Mouse (Mus musculus): Measurements from ENCODE around the gene Tagap.
A peak's percentile ranks its signal among the peaks of the same experiment; 100 is the strongest.

Gene Tagap

DNA sequence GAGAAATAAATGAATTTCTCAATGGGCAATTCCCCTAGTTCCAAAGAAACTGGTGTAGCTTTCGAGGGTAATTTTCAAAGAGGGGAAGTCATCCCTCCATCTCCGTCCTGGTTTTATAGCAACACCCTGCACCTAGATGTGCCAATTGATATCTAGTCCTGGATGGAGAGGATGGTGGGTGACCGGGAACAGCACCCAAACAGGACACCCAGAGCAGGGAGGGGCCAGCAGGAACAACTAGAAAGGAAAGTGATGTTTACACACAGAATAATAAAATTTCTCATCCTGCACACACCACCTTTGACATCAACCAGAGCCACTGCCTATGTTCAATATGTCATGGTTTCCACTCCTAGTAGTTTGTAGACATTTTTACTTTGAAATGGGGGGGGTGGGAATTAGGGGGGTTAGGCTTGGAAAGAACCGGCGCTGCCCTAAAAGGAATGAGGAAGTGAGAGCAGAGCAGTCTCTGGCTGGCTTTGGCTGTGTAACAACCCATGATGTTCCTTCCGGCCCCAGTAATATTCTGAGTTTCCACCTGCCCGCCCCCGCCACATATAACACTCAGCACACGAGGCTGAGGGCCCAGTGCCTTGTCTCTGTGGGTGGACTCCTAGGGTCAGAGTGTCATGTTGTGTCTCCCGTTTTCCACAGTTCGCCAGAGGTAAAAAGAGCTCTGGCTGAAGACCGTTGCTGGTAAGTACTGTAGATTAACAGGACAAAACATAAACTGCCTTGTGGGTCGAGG lies at the start of gene Tagap:
TSS of gene Tagap (plus strand) at position 588 of the 748 bp plus-strand sequence.
- no peak for DNase-seq (ENCODE audit: low spot score in 2 of 2)

DNA sequence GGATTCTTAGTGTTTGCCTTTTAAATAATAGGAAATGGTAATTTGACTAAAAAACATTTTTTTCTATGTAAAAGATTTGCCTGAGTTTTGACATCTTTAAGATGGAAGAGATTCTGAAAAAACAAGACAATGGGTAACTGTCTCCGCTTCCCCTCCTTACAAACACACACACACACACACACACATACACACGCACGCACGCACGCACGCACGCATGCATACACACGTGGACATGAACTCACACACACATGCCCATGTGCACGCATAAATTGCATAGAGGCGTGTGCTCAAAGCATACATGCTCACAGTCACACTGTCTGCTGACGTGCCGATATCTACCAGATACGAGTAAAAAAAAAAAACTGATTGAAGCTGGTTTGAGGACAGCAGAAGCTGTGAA lies 49.3 kb upstream of the Tagap start:
- no peak for DNase-seq (ENCODE audit: low spot score in 2 of 2)

DNA sequence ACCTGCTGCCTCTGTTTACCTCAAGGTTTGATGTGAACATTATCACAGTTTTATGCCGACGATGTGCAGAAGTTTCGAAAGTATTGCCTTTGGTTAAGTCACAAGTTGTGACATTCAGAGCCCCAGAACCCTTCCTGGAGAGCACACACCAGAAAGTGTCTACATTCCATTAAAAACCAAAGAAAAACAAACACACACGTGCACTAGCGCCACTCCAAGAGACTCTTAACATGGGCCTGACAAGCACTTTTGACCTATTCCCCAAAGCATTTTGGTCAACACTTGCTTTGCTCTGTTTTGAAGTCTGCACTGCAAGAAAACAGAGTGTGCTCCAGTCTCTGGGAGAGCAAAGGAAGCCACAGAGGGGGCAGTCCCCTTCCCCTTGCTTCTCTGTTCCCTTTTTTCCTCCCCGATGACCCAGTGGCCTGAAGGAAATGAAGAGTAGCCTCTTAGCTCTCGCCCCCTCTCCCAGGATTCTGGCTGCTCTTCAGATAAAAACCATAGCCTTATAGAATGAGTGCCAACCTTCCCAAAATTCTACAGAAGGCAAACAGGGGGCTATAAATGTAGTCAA lies 48.5 kb upstream of the Tagap start:
- DNase-seq (ENCODE audit: low spot score in 2 of 2), result no peak

DNA sequence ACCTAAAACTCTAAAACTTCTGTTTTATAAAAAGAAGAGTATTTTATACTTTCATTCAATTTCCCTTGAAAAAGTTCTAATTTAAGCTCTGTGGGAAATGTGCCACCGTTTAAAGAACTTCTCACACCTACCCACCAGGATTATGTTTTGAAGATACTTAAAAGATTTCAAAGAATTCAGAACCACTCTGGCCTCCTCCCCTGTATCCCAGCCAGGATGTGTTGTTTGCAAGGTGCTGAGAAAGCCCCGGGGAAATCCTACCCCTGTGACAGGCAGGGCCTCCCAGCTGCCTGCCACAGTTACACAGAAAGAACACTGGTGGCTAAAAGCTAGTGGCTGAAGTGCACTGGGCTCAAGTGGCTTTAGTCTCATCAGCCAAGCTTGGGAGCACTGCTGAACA lies 47.9 kb upstream of the Tagap start:
- DNase-seq (ENCODE audit: low spot score in 2 of 2), result peak in 1 of 2 experiments; percentile 33

DNA sequence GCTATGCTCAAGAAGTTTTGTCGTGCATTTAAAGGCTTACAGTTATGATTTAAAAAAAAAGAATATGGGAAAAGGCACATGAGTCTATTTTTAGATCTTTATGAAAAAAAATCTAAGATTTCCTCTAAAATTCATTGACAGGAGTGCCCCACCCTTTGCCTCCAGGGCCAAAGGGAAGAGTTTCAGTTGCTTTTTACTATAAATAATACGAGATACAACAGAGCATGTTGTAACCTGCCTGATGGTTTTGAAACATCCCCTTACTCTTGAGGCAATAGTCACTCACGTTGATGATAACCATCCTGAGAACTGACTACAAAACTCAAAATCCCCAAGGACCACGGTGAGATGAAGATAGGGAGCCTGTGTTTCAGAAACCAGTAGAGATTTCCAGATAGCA lies 46.3 kb upstream of the Tagap start:
- DNase-seq (ENCODE audit: low spot score in 2 of 2), result no peak

DNA sequence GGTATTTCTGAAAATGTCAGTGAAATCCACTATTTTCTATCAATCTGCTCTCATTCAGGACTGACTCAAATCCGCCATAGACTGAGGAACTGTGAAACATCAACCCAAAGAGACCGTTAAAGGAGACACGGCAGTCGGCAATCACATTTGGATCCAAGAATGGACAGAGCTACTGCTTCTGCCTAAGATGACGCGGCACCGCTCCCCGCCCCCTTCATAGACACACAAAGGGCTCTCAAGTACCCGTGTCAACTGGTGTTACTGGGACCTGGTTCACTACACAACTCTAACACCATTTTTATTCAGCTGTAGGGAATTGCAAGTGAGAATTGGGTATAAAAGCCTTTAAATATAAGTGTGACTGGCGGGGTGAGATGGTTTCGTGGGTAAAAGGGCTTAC lies 42.7 kb upstream of the Tagap start:
- no peak for DNase-seq (ENCODE audit: low spot score in 2 of 2)

DNA sequence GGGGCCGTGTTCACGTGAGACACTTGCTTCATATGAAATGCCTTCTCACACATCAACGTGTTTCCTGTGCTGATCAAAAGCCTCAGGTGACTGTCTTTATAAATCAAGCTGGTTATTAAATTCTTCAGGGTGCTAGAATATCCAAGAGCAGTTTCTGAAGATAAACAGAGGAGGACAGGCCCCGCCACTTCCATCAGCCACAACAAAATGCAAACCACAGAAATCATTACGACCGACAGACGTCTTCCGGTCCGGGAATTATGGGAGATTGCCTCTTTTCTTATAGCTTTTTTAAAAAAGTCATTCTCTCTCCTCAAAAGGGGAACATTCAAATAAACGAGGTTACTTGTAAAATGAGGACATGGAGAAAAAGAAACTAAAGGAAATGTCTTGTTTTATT lies 41.2 kb upstream of the Tagap start:
- no peak for DNase-seq (ENCODE audit: low spot score in 2 of 2)

DNA sequence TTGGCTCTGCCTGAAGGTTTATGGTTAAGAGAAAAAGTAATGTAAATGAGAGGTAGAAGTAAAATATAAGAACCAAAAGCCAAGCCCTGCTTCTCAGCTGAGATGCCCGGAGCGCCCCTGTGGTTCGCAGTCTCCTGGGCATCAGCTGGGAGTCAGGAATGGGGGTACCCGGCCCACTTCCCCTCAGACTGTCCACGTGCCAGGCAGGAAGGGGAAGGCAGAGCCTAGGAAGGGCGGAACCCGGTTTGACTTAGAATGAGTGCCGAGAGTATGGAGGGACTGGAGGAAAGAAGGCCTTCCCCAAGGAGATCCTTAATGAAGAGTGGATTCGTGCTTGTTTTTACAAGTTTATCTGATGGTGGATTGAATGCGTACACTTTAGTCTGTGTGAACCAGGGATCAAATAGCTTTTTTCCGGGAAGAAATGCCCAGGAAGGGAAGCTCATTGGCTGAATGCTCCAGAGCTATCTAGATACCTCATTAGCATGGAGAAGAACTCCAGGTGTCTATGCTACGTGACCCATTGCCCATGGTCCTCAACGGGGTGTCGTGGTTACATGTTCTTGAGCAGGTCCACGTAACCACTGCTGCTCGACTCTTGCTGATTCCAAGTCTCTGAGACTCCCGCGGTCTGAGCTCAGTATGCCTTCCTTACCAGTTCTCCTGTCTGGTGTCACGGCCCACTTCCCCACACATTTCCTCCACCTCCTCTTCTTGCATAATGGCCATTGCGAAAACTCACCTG lies 38.6 kb upstream of the Tagap start:
- no peak for DNase-seq (ENCODE audit: low spot score in 2 of 2)

DNA sequence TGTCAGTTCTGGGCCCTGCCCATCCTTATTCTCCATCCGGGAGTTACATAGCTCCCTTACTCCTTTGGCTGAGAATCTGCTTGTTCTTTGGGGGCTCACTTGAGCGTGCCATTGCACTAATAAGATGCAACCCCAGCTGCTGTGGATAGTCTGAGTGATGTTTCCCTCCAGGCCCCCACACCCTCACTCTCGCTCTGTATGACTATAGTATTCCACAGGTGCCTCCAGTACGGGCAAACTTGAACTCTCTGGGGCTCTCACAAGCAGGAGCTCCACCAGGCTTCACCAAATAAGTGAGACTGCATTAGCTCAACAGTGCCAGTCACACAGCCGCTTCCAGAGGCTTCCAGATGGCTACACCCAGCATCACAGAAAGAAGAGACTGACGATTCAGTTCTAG lies 37.5 kb upstream of the Tagap start:
- DNase-seq (ENCODE audit: low spot score in 2 of 2), result no peak

DNA sequence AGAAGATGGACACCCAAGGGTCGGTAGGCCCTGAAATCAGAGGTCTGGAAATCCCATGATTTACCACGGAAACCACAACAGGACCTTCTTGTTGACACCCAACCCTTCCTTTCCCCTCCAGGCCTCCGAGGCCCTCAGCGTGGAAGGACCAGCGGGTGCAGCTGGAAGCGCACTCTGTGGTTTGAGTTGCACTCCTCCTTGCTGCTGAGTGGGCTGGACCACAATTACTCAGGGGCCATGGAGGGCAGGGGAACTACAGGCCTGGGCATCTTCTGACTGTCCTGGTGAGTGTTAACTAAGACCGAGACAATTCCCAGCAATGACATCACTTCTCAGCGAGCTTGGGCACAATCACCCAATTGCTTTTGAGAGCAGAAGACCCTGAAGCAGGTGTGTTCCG lies 36.8 kb upstream of the Tagap start:
- DNase-seq (ENCODE audit: low spot score in 2 of 2), result no peak

DNA sequence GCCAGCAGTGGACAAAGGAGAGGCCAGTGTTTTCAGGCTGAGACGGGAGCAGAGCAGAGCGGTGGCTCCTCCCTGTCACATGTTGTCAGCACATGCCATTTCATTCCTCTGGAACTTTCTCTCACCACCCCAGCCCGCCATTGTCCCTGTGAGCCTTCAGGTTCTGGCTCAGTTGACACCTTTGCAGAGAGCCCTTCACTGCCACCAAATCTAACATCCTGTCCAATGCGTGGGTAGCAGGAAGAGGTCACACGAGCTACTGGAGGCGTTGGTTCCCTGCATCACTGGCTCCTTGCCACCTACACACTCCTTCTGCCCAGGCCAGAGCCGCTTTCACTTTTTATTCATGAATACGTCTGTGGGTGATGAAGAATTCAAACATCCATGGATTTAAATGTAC lies 33.1 kb upstream of the Tagap start:
- DNase-seq (ENCODE audit: low spot score in 2 of 2), result no peak

DNA sequence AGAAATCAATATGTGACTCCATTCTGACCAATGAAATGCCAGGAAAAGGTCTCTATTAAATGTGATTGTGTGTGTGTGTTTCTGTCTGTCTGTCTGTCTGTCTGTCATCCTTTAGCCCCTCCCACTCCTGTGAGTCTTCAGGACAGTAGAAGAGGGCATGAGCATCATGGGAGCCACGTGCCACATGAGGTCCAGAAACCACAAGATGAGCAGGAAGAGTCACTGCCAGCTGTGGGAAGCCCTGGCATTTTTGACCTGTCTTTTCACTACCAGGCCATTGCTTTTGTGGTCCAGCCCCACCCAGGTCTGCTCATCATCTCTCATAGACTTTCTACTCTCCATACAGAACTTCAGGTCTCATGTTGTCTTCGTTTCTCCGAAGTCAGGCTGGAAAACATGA lies 31.7 kb upstream of the Tagap start:
- DNase-seq (ENCODE audit: low spot score in 2 of 2), result no peak

DNA sequence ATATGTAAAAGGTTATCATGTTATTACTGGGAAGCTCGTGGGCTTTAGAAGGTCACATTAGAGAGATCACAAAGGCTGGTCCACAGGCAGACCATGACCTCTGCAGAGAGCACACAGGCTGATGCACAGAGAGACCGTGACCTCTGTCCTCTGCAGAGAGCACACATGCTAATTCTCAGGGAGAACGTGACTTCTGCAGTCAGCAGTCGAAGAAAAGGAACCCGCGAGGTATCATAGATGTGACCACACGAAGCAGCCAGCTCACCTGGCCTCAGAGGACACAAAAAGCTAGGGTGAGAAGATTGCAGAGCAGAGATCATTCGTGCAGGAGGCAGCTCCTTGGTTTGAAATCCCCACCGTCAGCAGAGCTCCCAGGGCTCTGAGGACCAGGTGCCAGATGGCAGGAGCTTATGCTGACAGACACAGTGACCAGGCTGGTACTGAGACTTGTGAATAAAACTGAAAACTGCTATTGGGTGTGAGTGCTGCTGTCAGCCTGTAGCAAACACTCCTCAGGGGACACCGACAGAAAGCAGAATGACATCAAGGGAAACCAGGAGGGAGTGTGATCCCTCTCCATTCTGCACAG lies 29.7 kb upstream of the Tagap start:
- DNase-seq (ENCODE audit: low spot score in 2 of 2), result no peak

DNA sequence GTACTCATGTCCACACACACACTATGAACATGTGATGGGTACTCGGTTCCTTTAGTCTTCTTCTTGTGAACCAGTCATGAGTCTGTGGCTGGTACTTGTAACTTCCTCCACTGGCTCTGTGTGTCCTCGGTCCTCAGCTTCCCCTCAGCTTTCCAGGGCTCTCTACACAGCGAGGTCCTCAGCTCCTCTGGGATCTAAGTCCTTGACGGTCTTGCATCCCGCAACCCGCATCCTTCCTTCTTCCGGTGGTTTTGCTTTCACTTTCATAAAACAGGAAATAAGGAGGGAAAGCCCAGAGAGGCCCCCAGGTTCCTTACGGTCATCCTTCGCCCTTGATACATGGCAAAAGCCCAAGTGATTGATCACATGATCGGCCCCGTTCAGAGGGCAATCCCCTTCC lies 28.7 kb upstream of the Tagap start:
- no peak for DNase-seq (ENCODE audit: low spot score in 2 of 2)

DNA sequence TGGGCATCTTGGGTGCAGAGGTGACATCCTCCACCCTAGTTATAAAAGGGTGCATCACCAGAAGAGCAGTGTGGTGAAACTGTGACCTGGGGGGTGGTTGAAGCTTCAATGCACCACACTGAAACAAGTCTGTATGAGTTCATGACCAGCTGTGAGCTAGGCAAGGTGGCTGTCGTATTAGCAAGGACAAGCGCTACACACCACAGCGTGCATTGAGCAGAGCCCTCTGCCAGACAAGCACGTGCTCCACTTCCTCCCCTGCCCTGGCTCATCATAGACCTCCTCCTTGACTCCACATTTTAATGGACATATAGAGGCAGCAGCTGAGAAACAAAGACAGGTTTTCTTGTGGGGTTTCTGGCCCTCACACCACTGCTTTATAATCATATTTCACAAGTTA lies 28.0 kb upstream of the Tagap start:
- DNase-seq (ENCODE audit: low spot score in 2 of 2), result no peak

DNA sequence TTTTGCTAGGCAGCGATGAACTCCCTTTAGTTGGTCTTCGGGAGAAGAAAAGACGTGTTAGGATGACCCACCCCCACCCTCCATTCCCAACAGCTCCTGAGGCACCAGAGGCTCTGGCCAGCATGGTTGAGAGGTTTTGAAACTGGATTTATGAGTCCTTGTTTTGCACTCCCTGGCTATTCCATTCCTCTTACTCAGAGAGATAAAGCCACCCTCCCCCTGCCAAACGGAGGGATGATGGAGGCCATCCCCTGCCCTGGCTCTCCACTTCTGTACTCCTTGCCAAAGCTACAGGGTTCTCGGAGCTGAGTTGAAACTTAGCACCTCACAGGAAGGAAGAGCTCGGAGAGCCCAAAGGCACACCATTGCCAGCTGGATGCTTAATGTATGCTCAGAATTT lies 26.6 kb upstream of the Tagap start:
- DNase-seq (ENCODE audit: low spot score in 2 of 2), result no peak

DNA sequence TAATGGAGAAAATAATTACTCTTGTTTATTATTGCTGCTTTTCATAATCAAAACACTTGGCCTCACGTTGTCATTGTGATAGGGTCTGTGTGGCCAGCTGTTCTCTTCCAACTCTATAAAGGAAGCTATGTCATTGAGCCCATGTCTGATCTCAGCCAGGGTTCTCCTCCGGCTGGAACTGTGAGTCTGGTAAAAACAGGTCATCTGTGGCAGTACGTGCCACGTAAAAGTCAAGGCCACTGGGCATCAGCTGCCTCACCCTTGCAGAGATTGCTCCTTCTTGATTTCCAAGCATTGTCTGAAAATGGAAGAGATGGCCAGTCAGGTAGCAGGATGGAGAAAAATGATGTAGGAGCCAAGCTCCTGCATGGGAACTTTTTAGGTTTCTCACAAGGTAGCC lies 25.8 kb upstream of the Tagap start:
- no peak for DNase-seq (ENCODE audit: low spot score in 2 of 2)

DNA sequence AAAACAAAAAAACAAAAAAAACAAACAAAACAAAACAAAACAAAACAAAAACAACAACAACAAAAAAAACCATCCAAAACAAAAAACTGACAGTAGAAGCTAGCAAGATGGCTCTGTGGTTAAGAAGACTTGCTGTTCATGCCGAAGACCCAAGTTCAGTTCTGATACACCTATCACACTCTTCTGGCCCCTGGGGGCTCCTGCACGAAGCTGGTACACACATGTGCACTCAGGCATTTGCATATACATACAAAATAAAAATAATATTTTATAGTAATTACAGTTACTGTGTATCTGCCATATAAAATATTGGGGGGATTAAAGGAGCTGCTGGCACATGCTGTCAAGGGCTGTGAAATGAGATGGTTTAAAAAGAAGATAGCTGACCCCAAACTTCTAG lies 24.3 kb upstream of the Tagap start:
- no peak for DNase-seq (ENCODE audit: low spot score in 2 of 2)

DNA sequence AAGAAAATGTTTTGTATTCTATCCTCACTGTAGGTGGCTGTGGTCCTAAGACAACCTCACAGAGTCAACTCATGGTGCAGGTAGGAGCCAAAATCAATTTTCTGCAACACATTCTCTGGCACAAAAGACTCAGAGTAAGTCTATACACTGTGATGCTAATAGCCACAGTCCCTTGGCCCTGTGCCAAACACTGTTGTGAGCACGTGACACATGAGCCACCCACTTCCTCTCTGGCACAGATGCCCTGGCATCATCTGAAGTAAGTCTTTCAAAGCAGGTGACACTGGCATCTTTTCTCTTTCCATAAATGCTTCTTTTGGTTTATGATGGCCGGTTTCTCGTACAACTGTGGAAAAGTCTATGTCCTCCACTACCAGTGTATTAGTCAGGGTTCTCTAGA lies 23.4 kb upstream of the Tagap start:
- peak in 1 of 2 experiments; percentile 31 for DNase-seq (ENCODE audit: low spot score in 2 of 2)

DNA sequence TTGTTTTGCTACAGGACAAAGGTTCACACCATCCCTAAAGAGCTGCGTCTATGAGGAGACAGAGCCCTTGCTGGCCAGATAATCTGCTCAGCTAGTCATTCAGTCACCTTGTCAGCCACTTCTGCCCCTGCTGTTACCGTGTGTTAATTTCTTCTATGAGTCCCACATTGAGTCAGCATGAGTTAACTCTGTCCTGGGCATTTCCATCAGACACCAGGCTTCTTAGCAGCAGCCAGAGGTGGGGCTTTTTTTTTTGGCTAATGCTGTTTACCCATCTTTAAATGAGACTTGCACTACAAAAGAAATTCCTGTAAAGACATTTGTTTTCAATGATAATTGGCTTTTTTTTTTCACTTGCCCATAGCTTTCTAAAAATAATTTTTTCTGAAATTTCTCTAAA lies 20.8 kb upstream of the Tagap start:
- no peak for DNase-seq (ENCODE audit: low spot score in 2 of 2)

DNA sequence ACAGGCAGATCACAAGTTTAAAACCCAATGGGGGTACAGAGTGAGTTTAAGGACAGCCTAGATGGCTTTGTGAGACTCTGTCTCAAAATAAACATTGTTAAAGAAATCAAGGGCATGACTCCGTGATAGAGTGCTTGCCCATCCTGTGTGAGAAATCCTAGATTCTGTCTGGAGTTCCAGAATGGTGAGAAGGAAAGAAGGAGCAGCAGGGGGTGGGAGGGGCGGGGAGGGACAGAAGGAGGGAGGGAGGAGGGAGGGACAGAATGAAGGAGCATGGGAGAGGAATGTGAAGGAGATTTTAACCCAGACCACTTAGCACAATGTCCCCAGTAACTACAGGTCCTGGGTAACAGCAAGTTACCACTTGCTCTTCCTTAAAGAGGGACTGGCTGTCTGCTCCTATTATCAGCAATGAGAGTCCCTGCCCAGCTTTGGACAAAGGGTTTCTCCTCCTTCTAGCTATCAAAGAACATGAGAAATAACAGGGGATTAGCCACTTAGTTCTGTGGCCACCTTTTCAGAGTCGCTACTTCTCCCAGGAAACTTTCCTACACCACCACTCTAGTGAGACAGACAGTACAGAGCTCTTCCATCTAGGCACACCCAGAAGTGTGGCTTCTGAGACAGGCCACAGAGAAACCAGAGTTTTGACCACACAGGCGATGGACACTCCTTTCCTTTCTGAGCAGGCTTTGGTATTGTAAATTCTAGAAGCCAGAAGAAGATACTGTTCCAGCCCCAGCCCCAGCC lies 19.7 kb upstream of the Tagap start:
- DNase-seq (ENCODE audit: low spot score in 2 of 2), result no peak

DNA sequence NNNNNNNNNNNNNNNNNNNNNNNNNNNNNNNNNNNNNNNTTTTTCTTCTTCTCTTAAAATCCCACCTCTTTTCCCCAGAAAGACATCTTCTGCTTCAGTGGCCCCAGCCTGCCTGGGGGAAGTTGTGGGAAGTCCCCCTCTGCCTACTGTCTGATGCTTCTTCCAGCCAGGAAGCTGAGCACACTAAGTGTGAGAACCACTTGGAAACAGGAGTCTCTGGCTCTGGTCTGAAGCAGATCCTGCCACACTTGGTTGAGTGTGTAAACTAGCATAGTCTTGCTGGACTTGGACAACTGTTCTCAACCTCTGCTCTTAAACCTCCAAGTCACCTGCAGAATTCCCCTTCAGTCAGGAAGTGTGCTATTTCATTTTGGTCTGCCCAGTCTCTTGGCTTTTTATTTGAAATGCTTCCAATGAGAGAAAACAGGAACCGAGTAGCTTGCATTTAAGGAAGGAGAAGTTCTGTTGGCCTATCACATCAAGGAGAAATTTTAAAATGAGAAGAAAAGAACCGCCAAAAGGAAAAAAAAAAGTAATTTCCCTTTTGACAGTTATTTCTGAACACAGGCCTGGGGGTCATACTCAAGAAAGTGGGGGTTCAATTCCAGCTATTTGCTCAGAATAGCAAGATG lies 11.1 kb upstream of the Tagap start:
- no peak for DNase-seq (ENCODE audit: low spot score in 2 of 2)

Measured in left cerebral cortex, adult 9 months (tissue).